Mouse (Mus musculus) frontal cortex, postnatal 36 days (tissue): Measurements from ENCODE around the gene Tbc1d8.

ENCODE experiments used
- DNase-seq, 2 experiments: peaks; one replicate each; pipeline ENCODE4 v3.0.0; 2022; ENCODE audit warnings: low spot score in 2 of 2

The Tbc1d8 gene

DNA sequence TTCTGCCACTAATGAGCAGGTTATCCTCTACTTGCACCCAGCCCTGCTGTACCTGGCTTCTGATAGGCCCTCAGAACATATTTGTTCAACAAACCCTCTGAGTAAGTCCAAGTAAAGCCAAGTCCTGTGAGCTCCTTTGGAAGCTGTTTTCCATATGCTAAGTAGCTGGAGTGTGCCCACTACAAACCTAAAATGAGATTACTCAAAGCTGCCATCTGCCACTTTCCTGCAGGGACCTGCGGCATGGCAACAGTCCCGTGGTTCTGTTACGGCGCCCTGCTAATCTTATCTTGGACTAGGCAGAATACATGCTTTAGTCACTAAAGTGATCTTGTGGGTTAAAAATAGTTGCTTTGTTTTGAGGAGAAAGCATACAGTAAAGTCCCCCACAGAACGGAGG, 32.4 kb downstream of the Tbc1d8 start:
- peak; percentile 76 to 92 for DNase-seq

DNA sequence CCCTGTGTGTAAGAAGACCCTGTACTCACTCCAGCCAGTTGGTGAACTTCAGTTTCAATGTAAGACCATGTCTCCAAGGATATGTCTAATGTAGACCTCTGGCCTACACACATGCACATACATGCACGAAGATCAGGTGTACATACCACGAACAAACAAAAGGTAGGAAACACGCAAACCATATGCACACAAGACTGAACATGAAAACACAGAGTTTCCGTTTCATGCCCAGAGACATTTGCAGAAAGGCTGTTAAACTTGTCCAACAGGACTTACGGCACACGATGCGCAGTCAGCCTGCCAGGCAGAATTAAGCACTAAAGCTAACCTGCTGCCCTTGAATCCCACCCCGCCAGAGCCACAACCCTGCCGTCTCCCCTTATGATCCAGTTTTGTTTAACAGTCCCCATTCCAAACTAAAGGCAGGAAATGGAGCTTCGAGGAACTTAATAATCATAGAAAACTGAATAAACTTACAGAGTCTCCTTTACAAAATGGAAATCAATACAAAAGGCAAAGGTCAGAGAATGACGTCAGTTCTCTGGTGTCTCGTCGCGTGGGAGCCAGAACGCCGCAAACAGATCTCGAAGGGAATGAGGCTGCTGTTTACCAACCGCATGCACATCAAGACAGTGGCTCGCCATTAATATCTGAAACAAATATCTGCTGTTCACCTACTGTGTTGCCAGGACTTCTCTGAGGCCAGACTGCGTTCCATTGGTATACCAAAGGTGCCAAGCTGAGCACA, 33.1 kb downstream of the Tbc1d8 start:
- no peak for DNase-seq

DNA sequence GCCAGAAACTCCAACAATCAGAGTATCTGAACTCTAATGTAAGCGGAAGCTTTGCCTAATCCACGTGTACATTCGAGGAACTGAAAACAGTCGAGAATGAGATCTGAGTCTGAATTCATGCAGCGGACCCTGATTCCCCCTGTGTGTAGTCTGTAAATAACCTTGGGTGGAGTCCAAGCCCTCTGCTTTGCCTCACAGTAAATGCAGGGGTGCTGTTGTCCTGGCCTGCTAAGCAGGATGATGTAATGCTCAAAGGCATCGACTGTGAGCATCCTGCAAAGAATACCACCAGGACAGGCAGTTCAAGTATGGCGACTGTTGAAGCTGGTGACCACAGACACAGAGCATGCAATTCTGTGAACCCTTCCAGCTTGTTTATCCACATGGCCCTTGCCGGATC, 34.8 kb downstream of the Tbc1d8 start:
- DNase-seq: no peak

DNA sequence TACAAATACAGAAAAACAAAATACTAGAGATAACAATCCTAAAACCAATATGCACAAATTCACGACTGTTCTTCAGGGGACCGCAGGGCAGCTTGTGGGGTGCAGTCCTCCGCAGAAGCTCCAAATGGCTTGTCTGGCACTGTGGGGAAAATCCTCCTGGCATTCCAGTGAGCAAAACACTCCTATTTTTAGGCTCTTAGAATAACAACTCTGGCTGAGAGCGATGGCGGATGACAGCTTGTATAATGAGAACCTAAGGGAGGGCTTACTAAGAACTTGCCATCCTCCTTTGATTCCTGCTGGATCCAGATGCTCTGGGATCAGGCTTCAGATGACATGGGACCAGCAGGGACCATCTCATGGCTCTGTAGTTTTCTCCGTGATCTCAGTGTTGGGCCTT, 36.9 kb downstream of the Tbc1d8 start:
- peak; percentile 47 to 75 for DNase-seq

DNA sequence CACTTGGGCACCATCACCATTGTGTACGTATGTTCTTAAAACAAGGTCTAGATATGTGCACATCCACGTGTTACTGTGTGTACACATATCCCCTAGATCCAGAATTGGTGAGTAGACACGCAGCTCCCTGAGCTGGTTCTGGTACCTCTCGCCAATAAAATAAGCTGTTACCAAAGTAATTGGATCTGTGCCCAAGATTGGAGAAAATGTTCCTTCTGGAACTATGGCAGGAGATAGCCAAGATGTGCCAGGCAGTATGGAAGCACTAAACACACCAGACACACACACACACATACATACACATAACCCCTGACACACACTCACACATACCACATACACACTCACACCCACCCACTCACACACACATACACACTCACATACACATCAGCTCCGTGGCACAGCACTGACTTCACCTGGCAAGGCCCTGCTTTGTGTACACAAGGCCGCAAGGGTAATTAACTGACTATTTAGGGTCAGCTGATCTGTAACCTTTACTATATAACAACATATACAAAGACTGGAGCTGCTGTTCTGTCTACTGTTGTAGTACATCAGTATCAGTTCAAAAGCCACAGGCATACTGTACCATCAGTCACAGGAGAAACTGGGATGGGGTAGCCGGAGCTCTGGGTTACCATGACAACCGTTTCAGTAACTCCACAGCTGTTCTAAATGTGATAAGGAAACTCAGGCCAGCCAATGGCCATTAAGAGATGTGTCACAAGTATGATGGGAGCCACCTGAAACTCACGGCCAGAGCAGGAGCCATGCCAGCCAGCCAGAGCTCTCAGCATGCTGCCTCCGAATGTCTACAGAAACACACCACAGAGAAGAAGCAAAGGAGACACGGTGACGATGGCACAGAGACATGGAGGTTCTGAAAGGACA, 38.6 kb downstream of the Tbc1d8 start:
- no peak for DNase-seq

DNA sequence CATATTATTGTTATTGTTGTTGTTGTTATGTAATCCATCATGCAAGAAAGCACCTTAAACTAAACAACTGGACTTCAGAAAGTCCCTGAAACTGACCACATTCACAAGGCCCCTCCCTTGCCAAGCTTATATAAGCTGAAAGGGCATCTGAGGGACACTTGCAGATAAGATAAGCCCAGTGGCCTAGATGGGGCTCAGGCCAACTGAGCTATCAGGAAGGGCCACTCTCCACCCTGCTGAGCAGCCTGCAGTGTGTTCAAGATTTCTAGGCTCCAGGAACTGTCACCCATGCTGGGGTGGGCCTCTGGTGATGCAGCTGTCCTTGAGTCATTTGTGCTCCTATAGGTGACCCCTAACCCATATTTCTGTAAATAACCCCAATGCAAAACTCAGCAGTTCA, 39.9 kb downstream of the Tbc1d8 start:
- DNase-seq: no peak

DNA sequence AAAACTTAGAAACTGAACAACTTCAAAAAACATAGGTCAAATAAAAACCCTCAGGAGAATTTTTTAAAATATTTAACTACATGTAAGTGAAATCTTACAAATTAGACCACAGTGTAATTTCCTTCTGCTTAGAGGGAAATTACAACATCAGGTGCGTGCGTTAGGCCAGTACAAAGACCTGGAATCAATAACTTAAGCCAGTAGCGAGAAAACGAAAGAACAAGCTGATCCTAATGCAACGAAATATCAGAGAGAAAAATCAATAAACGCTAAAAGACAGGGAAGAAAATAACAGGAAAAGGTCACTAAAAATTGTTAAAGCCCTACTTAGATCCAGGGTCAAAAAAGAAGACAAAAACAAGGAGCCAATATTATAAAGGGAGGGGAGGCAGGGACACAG, 44.3 kb downstream of the Tbc1d8 start:
- no peak for DNase-seq

DNA sequence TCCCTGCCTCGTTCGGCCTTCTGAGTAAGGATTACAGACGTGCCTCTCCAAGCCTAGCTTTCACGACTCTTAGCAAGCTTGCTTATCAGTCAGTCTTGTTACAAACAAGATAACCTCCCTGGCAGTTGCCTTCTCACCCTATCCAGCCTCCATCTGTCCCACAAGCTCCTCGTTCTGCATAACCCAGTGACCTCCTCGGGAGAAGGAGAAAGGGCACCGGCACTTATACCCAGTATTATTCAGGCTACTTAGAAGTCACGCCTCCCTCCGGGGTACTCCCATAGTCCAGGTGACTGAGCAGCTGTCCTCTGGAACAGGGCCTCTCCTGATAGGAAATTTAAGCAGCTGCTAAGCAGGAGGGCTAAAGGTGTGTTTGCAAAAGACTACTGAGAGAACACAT, 48.5 kb downstream of the Tbc1d8 start:
- no peak for DNase-seq

DNA sequence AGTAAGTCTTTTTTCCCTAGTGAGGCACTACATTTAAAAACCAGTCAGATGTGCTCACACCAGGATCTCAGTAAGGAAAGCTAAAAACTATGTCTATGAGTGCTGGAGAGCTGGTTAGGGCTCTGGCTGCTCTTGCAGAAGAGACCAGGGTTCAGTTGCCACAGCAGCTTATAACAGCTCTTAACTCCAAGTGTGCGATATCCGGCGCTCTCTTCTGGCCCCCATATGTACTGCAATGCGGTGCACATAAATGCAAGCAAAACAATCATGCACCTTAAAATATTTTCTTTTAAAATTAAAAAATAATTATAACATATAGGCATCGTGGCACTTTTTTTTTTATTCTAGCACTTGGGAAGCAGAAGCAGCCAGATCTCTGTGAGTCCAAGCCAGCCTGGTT, 49.5 kb downstream of the Tbc1d8 start:
- no peak for DNase-seq

DNA sequence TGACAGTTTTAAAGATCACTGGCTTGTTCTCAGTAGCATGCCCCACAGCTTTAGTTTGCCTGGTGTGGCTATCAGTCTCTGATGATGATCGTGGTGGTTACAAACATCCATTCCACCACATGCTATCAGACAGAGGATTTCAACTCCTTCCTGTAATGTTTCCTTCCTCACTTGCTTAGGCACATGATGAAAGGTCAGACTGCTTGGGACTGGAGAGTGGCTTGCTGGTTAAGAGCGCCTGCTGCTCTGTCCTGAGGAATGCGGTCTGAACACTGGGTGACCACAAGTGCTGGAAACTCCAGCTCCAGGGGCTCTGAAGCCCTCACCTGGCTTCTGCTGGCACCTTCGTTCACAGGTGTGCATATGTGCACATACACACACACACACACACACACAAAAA, 50.3 kb downstream of the Tbc1d8 start:
- DNase-seq: no peak

DNA sequence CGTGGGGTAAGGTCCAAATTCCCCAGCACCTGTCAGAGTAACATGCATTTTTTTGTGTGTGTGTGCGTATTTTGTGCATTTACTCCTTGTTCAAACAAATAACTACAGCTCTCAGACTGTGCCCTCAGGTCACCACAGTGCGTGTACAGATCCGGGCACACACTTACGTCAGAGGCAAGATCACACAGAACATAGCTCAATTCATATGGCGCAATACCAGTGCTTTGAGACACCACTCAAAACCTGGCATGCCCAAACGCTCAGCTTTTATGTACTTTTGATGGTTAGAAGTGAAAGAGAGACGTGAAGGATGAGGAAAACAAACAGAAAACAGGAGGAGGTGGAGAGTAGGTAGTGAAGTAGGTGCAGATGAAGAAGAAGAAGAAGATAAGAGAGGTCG, 53.1 kb downstream of the Tbc1d8 start:
- DNase-seq: no peak

DNA sequence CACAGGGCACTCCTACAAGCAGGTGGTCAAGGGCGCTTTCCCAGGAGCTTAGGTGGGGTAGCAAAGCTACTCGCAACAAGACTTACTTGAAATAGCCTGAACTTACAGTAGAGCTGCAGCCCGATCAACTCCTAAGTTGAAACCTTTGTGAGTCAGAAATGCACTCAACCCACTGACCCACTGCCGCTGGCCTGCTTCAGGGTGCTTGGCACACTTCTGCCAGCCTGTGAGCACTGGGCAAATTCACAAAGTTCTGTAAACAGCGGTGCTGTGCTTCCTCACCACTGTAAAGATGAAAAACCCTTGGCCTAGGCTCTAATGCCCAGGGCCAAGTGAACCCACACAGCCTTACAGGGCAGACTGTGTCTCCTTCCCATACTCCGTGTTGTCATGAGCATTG, 57.6 kb downstream of the Tbc1d8 start:
- no peak for DNase-seq

DNA sequence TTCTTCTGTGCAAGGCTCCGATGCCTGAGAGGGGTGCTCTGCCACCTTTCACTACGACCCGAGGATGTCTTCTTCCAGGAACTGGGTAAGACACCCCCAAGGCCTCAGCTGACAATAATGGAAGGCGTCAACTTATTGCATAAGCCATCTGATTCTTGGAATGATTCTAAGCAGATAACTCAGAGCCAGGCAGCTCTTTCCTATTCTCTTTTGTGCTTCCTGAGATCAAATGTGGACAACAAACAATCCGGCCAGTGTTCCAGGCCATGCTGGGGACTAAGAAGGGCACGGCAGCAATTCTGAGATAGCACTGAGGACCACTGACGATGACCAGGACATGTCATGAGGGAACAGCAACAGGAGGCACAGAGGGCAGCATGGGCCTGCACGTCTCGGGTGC, 59.7 kb downstream of the Tbc1d8 start:
- DNase-seq: no peak

DNA sequence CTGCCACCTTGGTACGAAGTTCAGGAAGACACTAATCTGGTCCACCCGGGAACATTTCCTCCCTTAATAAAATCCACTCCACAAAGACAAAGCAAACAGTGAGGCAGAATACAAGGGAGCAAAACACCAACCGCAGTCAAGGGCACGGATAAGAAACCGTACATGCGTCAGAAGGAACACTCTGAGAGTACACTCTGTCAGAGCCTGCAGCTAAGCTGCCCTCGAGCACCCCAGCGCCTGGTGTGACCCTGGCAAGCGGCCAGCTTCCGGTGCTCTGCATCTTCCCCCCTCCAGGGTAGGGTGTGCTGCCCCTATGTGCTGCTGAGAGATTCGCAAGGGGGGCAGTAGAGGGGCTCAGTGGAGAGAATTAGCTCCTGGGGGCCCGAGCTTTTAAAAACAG, 60.7 kb downstream of the Tbc1d8 start:
- DNase-seq: no peak

DNA sequence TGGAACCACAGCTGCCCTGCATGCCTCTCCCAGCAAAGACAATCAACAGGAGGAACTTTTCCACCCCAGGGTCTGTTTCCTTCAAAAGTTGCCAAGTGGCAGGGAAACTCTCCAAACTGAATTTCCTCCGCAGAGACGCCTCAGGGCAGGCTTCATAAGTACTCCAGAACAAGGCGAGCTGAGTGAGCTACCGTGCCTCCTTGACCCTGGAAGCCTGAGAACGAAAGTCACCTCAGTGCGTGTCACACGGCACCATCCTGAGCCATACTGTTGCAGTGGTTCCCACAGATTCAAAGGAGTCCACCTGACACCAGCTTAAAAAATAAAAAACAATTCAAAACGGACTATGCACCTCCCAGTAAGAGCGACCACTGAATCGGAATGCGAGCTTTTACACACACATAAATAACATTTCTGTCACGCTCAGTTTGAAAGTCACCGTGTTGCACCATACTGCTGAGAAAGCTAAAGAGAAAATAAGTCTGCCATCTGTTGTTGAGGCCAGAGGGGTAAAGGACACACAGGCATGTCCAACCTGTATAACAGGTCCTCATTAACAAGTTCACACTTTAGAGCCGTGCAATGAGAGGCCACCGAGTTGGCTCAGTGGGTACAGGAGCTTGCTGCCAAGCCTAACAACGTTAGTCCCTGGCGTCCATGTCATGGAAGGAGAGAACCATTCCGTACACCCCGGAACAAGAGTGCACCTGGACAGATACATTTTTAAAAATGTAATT, 68.3 kb downstream of the Tbc1d8 start:
- DNase-seq: no peak

DNA sequence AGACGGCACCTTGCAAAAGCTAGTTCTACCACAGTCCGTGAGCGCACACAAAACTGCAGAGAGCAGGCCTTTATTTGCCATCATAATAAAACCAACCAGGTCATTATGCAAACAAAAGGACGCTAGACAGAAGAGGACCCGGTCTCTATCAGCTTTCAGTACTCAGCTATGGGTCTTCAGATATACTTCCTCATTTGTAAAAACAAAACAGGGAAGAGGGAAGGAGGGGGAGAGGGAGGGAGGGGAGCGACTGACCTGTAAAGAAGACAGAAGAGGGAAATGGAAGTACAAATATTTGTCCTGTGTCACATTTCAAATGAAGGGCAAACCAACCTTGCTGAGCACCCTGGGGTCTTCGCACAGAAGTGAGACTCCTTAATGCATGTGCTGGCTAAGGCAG, 69.9 kb downstream of the Tbc1d8 start:
- DNase-seq: no peak

DNA sequence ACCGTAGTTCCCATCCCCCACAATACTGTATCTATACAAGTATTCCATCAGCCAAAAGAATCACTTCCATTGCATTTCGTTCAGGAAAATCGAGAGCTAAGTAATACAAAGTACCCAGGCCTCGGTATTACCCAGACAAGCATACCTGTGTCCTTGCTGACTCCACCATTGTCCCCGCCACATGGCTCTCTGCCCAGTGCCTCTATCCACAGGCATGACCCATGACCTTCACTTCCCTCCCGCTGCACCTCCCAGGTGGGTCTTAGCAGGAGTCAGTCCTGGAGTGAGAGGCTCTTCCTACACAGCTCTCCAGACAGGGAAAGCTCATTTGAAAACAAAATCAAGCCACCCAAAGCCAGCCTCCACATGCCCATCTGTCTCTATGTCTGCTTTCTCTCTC, 70.4 kb downstream of the Tbc1d8 start:
- no peak for DNase-seq

DNA sequence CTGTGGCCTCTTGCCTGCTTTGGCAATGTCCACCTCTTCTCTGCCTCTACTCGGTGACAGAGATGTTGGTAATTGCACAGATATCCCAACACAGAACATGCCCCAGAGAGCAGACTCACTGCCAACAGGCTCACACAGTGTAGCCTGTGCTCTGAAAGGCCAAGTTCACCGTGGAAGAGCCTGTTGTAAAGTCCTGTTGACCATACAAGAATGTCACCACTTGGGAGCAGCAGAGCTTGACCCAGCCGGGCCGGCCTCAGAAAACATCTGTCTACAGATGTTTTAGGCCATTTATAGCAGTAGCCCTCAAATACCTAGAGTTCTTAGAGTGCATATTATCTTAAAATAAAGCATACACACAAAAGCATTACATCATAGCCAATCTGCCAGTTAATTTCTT, 71.4 kb downstream of the Tbc1d8 start:
- no peak for DNase-seq

DNA sequence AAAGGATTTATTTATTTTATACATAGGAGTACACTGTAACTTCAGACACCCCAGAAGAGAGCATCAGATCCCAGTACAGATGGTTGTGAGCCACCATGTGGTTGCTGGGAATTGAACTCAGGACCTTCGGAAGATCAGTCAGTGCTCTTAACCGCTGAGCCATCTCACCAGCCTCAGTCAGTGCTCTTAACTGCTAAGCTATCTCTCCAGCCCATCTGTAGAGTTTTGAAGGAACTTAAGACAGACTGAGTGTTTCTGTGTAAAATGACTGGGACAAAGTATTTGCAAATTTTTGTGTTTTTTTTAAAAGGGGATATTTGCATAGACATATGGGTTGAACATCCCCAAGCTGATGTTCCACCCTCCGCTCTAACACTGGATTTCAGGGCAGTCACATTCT, 78.4 kb downstream of the Tbc1d8 start:
- no peak for DNase-seq

DNA sequence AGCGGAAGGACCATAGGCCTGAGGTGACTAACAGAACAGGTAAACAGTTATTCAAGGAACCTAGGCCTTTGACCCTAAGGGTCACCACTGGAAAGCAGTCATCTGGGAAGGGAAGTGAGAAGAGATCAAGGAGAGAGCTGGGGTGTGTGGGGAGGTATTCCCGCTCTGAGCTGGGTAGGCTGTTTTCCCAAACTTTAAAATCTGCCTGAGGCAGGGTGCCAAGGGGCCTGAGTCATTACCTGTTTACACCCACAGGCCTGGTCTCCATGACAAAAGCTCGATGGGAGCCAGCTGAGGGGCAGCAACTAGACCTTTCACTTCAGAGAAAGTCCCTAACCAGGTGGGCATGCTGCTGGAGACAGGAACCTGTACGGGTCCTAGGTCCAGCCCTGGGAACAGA, 79.3 kb downstream of the Tbc1d8 start:
- no peak for DNase-seq

DNA sequence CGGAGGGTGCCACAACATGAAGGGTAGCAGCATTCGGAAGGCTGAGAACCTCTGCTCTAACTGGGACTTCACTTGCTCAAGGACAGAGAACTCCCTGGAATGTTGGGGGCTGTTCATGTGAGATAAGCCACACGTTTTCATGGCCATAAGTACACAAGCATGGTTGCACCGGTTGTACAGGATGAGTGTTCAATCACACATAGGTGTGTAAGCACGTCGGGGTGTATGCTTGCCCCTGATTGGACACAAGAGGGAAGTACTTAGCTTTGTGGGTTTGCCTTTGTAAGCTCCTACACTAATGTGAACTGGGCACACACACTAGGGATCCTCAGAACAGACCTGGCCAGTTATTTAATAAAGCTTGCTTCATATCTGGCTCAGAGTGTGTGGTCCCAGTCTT, 80.3 kb downstream of the Tbc1d8 start:
- no peak for DNase-seq

DNA sequence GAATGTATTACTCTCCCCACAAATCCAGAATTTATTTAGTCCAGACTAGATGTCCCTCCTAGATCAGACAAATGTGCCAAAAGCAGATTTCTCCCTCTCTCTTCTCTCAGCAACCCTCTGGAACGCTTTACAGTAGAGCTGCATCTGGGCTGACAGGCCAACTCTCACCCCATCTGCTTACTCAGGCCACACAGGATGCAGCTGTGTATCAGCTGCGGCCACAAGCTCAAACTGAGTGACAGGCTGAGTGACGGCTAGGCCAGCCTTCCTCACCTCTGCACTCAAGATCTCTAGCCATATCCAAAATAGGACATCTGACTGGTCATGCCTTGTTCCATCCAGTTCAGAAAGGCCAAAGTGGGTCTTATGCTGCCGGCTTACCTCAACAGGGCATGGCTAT, 82.2 kb downstream of the Tbc1d8 start:
- no peak for DNase-seq

DNA sequence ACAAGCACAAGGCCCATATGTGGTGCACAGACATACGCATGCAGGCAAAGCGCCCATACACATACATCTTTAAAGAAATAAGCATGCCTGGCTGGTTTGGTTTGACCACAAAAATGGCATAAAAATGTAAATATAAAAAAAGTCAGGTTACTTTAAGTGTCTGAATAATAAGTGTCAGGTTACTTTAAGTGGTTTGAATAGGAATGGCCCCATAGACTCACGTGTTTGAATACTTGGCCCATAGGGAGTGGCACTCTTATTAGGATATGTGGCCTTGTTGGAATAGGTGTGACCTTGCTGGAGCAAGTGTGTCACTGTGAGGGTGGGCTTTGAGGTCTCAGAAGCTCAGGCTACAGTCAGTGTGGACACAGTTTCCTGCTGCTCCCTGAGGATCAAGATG, 83.9 kb downstream of the Tbc1d8 start:
- no peak for DNase-seq
